8 mouse cellular contexts compared by ENCODE assay signal in the genomic region with DNA sequence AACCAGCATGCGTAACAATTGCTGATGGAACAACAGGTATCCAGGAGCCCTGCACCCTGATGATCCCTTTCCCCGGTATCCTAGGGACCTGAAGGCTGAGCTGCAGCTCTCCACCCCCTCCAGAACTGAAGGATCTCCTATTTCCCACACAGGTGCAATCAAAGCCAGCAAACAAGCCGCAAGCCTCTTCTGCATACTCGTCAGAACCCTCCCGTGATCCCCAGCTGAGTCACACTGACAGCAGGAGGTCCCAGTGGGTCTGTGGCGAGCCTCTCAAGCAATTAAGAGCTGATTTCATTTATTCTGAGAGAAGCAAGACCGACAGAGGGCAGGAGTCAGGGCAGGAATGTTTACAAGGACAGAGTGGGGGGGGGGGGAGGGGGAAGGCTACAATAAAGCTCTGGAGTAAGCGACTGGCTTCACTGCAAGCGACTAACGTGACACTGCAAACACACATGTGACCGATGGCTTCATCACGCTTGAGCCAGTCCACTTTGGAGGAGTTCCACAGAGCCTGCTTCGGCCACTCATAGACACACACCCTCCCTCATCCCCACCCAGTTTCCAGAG. TPM values are rescaled to one million over a fixed set of nuclear protein-coding genes. Genes with fewer than 3 reads are reported as not detected.
DNase-seq lines count a peak whose midpoint lies in the region; ATAC-seq and TF ChIP-seq lines count a peak whose summit lies in the region.

No protein-coding gene starts in this region.

- peak overlapping the region; percentile 29 for H3K4me2 ChIP-seq in forebrain, postnatal 0 days (ENCODE audit: low read depth)
- peak overlapping the region; percentile 53 for H3K4me2 ChIP-seq in lung, embryonic 14.5 days

- no peak for TF ChIP-seq CTCF in left cerebral cortex, adult 2 months (IDR thresholded peaks at IDR 0.05)
- TF ChIP-seq CTCF in forebrain, postnatal 0 days (IDR thresholded peaks at IDR 0.05; ENCODE audit: low read depth): no peak
- no peak for TF ChIP-seq CTCF in lung, embryonic 14.5 days (IDR thresholded peaks at IDR 0.05; ENCODE audit: low read depth)
- peak; percentile 17; the same call in 1 of the 2 replicates for TF ChIP-seq CTCF in small intestine, adult 2 months (IDR thresholded peaks at IDR 0.05; ENCODE audit: extremely low read depth, insufficient read length, insufficient replicate concordance, low read depth, low read length)

- no peak overlapping the region for H3K27ac ChIP-seq in left cerebral cortex, adult 2 months
- H3K27ac ChIP-seq in forebrain, postnatal 0 days (ENCODE audit: low read depth, low read length): no peak overlapping the region
- no peak overlapping the region for H3K27ac ChIP-seq in lung, embryonic 14.5 days (ENCODE audit: low read depth)
- no peak overlapping the region for H3K27ac ChIP-seq in small intestine, adult 2 months (ENCODE audit: insufficient read depth, low read depth, low read length)

- H3K27me3 ChIP-seq in forebrain, postnatal 0 days (ENCODE audit: insufficient read depth, low read length): no peaks in the 10 kb centered on the region
- no peaks in the 10 kb centered on the region for H3K27me3 ChIP-seq in lung, embryonic 14.5 days (ENCODE audit: insufficient read depth, low read length)
- no peaks in the 10 kb centered on the region for H3K27me3 ChIP-seq in small intestine, adult 2 months (ENCODE audit: control insufficient read depth, insufficient read depth, low read length)

- no peak for TF ChIP-seq POLR2A in small intestine, adult 2 months (IDR thresholded peaks at IDR 0.05; ENCODE audit: low read depth, low read length)

- no peak overlapping the region for H3K9ac ChIP-seq in forebrain, postnatal 0 days
- H3K9ac ChIP-seq in lung, embryonic 14.5 days: no peak overlapping the region

- peak; percentile 64 for ATAC-seq in forebrain, postnatal 0 days
- ATAC-seq in lung, embryonic 14.5 days (ENCODE audit: insufficient read depth): peak; percentile 86
- ATAC-seq in CD4-positive, CD25-positive, alpha-beta regulatory T cell, adult 4 months: no peak

- no peaks in the 10 kb centered on the region for H3K4me1 ChIP-seq in forebrain, postnatal 0 days (ENCODE audit: insufficient read depth)
- no peaks in the 10 kb centered on the region for H3K4me1 ChIP-seq in lung, embryonic 14.5 days (ENCODE audit: insufficient read depth)
- H3K4me1 ChIP-seq in small intestine, adult 2 months (ENCODE audit: control insufficient read depth, insufficient read depth, insufficient read length, low read length): peaks cover 6% of the 10 kb centered on the region; the same call in 1 of the 2 replicates

- H3K4me3 ChIP-seq in left cerebral cortex, adult 2 months: no peak overlapping the region
- H3K4me3 ChIP-seq in forebrain, postnatal 0 days (ENCODE audit: low read depth, low read length): peak overlapping the region; percentile 2; the same call in 1 of the 2 replicates
- no peak overlapping the region for H3K4me3 ChIP-seq in lung, embryonic 14.5 days (ENCODE audit: low read depth, low read length)
- H3K4me3 ChIP-seq in small intestine, adult 2 months (ENCODE audit: low read depth, low read length): peak overlapping the region; percentile 11; the same call in 1 of the 2 replicates

- peak; percentile 18 for DNase-seq in left cerebral cortex, postnatal 4 days
- DNase-seq in left cerebral cortex, adult 2 months (ENCODE audit: extremely low spot score in 1 of 2, low spot score in 2 of 2): no peak
- peak; percentile 16 for DNase-seq in forebrain, postnatal 0 days
- DNase-seq in kidney, adult 18-20 months: peak; percentile 8
- peak; percentile 48 for DNase-seq in lung, embryonic 14.5 days
- DNase-seq in thymus, postnatal 0 days (ENCODE audit: low spot score): no peak

- no peaks in the 10 kb centered on the region for H3K9me3 ChIP-seq in forebrain, postnatal 0 days (ENCODE audit: low read length)
- H3K9me3 ChIP-seq in lung, embryonic 14.5 days (ENCODE audit: low read depth, low read length): no peaks in the 10 kb centered on the region

- 6% methylated on average over 13 of the region's 13 CpGs for WGBS in forebrain, postnatal 0 days
- WGBS in lung, embryonic 14.5 days: 5% methylated on average over 12 of the region's 13 CpGs
- 8% methylated on average over 13 of the region's 13 CpGs for WGBS in small intestine, adult 2 months

- no peaks in the 10 kb centered on the region for H3K36me3 ChIP-seq in forebrain, postnatal 0 days (ENCODE audit: insufficient read depth)
- no peaks in the 10 kb centered on the region for H3K36me3 ChIP-seq in lung, embryonic 14.5 days (ENCODE audit: insufficient read depth)
- no peaks in the 10 kb centered on the region for H3K36me3 ChIP-seq in small intestine, adult 2 months (ENCODE audit: control insufficient read depth, insufficient read depth, low read length)

- intact Hi-C loops in left cerebral cortex, postnatal 4 days (cut with DNase I): no loop called here
- intact Hi-C loops in left cerebral cortex, adult 2 months (cut with DNase I): no loop called here

RNA-seq across cellular contexts. Expression of gene Mreg, which starts 29.1 kb away (rescaled TPM):
- total RNA-seq in left cerebral cortex, postnatal 4 days (2021): 1 to 10 TPM; 1.1 to 1.6 TPM
- 1 to 10 TPM; 4.1 to 4.9 TPM for total RNA-seq in left cerebral cortex, adult 2 months (2021)
- total RNA-seq in forebrain, postnatal 0 days (2014; rRNA removed): 1.7 and 1.9 TPM in 2 replicates
- polyA plus RNA-seq in forebrain, postnatal 0 days (2015; fragmentation: Nextera tagmentation; extraction: Ambion mirVana): 1.7 and 2.1 TPM in 2 replicates
- polyA plus RNA-seq in lung, embryonic 14.5 days (2014; fragmentation: Nextera tagmentation; extraction: Ambion mirVana): 1.5 and 1.8 TPM in 2 replicates
- 0.94 and 11.0 TPM in 2 replicates for polyA plus RNA-seq in small intestine, adult 2 months (2012; rRNA removed)
- 74.9 and 80.1 TPM in 2 replicates for polyA plus RNA-seq in thymus, postnatal 0 days (2015; fragmentation: Nextera tagmentation; extraction: Ambion mirVana)
- polyA plus RNA-seq in CD4-positive, CD25-positive, alpha-beta regulatory T cell, adult 4 months (2017; shearing (Covaris generic)): under 1 TPM in 1 of 2 experiments, not detected in 1; 0.13 TPM

Comparison
In these comparisons a context has a peak if more than half of its experiments do, and no peak if none do; other contexts are left out.
1. DNase-seq: peak in left cerebral cortex, postnatal 4 days (single experiment), forebrain, postnatal 0 days (single experiment), kidney, adult 18-20 months (single experiment) and lung, embryonic 14.5 days (single experiment); none in left cerebral cortex, adult 2 months (0 of 2) and thymus, postnatal 0 days (single experiment).
2. H3K4me3 ChIP-seq: peak in forebrain, postnatal 0 days (single experiment) and small intestine, adult 2 months (single experiment); none in left cerebral cortex, adult 2 months (single experiment) and lung, embryonic 14.5 days (single experiment).